Mouse (Mus musculus) heart, adult 9 months (tissue): ENCODE measurements around the gene Mcl1.

Experiments used
- DNase-seq, 2 experiments: peaks; one replicate each; pipeline ENCODE4 v3.0.0; 2022; ENCODE audit warnings: low spot score in 2 of 2

Gene Mcl1

GRCm38 (mm10) chr3:95706273-95706672 is 47.7 kb downstream of the Mcl1 start:
- DNase-seq = no peak

GRCm38 (mm10) chr3:95707497-95707896 is 48.9 kb downstream of the Mcl1 start:
- no peak for DNase-seq

- DNase-seq = no peak
Observed at GRCm38 (mm10) chr3:95709044-95709443, 50.5 kb downstream of the Mcl1 start.

- no peak for DNase-seq
Observed at GRCm38 (mm10) chr3:95709967-95710366, 51.4 kb downstream of the Mcl1 start.
